Mouse (Mus musculus) heart, postnatal 0 days (tissue): ENCODE results near the gene Gm44973.

ENCODE experiments used
- CTCF ChIP-seq: IDR thresholded peaks from 2 replicates; pipeline ENCODE4 v1.5.1; 2016; ENCODE audit warnings: antibody characterized with exemption, control low read depth, low read depth
- EP300 ChIP-seq: IDR thresholded peaks from 2 replicates; pipeline ENCODE4 v1.6.1; 2016; ENCODE audit warnings: antibody characterized with exemption, low read depth

DNA sequence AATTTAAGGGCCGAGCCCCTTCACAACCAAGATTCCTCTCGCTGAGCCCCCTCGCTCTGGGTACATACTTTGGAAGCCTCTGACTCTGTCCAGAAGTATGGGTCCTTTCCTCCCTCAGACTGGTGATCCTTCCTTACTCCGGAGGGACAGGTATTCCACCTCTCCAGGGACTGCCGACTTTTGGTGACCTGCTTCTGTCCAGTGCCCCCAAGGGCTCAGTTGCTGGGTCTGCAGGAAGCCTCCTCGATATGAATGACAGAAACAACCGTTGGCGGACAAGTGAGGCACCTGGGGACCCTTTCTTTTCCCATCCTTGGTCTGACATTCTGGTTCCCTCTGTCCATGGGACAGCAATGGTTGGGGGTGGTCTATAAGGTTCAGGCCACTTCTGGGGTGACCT is 42.1 kb downstream of the Gm44973 start:
- TF ChIP-seq CTCF = no peak
- no peak for TF ChIP-seq EP300
